Mouse (Mus musculus): ENCODE measurements around the gene Pds5a.

Gene Pds5a

DNA sequence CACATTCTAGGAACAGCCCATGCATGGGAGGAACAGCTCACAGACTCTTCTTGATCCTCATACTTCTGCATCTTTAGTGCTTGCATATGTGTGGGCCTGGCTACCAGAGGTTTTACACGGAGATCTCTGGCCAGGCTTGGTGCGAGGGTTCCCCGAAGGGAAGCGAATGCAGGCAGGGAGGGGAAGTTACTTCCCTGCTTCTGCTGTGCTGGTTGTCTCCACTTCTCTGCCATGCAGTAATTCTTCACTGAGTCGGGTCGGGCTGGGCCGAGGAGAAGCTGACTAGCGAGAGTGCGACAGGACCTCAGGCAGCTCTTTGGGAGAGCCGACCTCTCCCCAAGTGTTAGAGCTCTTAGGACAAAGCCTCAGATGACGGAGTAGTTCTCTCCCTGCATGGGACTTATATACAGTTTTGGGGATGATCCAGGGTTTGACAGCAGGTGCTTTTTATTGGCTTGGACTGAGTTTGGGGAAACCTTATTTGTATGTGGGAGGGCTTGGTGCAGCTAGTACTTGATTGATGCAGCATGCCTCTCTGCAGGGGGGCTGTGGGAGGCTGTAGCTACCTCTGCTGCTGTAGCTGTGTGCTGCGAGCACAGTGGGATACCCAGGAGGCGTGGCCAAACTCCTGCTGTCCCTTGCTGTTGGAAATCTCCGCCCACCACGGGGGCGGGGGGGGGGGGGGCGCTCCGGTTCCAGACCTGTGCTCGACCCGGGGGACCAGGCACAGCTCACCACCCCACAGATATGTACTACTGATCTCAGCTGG is 136.8 kb downstream of the Pds5a start:
- DNase-seq: no peak

DNA sequence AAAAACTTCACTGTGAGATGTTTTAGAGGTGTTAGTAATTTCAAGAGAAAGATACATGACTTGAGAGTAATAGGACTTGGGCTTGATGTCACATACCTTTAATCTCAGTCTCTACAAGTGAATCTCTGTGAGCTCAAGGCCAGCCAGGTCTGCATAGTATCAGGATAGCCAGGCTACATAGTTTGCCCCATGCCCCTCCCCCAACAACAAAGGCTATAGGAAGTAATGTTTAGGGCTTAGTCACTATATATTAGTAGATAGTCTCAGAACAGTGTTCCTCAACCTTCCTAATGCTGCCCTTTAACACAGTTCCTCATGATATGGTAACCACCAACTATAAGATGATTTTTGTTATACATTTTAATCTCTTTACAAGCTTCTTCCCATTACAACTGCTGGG is 141.0 kb downstream of the Pds5a start:
- DNase-seq: no peak
